Mouse (Mus musculus) liver, postnatal 0 days (tissue): ENCODE results near the gene Mpeg1.

Experiments
- CTCF ChIP-seq: sonication (generic); IDR thresholded peaks from 2 replicates; pipeline ENCODE4 v1.5.1; 2016; ENCODE audit warnings: antibody characterized with exemption, low read depth
- EP300 ChIP-seq: IDR thresholded peaks from 2 replicates; pipeline ENCODE4 v1.6.1; 2016; ENCODE audit warnings: antibody characterized with exemption, low read depth, mild to moderate bottlenecking

GRCm38 (mm10) chr19:12418312-12418711, 42.3 kb upstream of the Mpeg1 start:
- TF ChIP-seq CTCF (no peak), EP300 (no peak)
